Mouse (Mus musculus): ENCODE measurements around the gene Acvr1b.

DNA sequence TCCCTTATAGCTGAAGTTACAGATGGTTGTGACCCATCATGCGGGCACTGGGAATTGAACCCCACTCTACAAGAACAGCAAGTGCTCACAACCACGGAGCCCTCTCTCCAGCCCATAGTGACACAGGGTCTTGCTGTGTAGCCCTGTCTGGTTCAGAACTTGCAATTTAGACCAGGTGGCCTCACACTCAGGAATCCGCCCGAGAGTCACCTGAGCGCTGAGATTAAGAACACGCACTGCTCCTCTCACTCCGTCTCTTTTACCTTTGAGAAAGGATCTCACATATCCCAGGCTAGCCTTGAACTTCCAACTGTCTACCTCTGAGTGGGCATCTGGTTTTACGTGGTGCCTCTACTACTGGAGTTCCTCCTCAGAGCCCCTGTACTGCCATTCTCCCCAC is 10.4 kb downstream of the Acvr1b start:
- TF ChIP-seq POLR2A (IDR thresholded peaks at IDR 0.05; ENCODE audit: insufficient read length, low read depth) (no peak), E2F4 (IDR thresholded peaks at IDR 0.05; ENCODE audit: insufficient read depth) (no peak), CEBPB (IDR thresholded peaks at IDR 0.05; ENCODE audit: insufficient read depth, poor library complexity, severe bottlenecking) (no peak), MAX (IDR thresholded peaks at IDR 0.05; ENCODE audit: low read depth) (no peak), SRF (IDR thresholded peaks at IDR 0.05; ENCODE audit: control insufficient read depth, insufficient read length, low read depth) (no peak), TCF12 (IDR thresholded peaks at IDR 0.05; ENCODE audit: insufficient read depth, poor library complexity, severe bottlenecking) (no peak), MYOG (IDR thresholded peaks at IDR 0.05; ENCODE audit: control insufficient read depth in 1 of 3, insufficient read depth in 1 of 3, insufficient read length in 2 of 3, low read depth in 2 of 3) (no peak), USF1 (IDR thresholded peaks at IDR 0.05; ENCODE audit: low read depth) (no peak), TCF3 (IDR thresholded peaks at IDR 0.05; ENCODE audit: insufficient read length, low read depth) (no peak), REST (IDR thresholded peaks at IDR 0.05; ENCODE audit: insufficient read depth, insufficient read length) (no peak)

All from myocyte (in vitro differentiated cells).